Mouse (Mus musculus) megakaryocyte, embryonic 14.5 days (primary cell): ENCODE measurements around the gene Zfp263.

Experiments
- FLI1 ChIP-seq: IDR thresholded peaks from 2 replicates; pipeline ENCODE4 v1.6.1; 2012; ENCODE audit warnings: low read length, inconsistent platforms, mixed read lengths
- GATA1 ChIP-seq: IDR thresholded peaks from 3 replicates; pipeline ENCODE4 v1.6.1; 2012; ENCODE audit warnings: mixed read lengths, low read length, inconsistent platforms, borderline replicate concordance

DNA sequence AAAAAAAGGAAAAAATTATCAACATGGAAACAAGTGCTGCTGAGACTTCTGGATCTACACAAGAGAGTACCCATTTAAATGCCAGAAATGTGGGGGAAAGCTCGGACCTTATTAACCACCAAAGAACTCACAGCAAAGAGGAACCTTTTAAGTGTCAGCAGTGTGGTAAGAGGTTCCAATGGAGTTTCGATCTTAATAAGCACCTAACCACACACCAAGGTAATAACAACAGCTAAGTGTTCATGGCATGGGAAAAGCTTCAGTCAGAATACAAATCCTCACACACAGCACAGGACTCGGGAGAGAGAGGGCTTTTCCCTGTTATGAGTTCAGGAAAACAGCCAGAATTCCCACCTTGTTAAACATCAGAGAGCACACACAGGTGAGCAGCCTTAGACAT is 32.5 kb downstream of the Zfp263 start:
- TF ChIP-seq FLI1 (no peak), GATA1 (no peak)
